Mouse (Mus musculus) bone marrow, adult 2 months (tissue): ENCODE results near the gene Asz1.

ENCODE experiments used
- CTCF ChIP-seq: fragments of 200-500 bp; IDR thresholded peaks from 2 replicates; pipeline ENCODE4 v1.5.1; 2011; ENCODE audit warnings: low read length, control low read depth; ENCODE audit not compliant: control insufficient read depth, insufficient read depth
- POLR2A ChIP-seq: fragments of 200-500 bp; IDR thresholded peaks from 2 replicates; pipeline ENCODE4 v1.6.1; 2011; ENCODE audit warnings: low read depth, mild to moderate bottlenecking, control low read depth, low read length, borderline replicate concordance; ENCODE audit not compliant: control insufficient read depth

GRCm38 (mm10) chr6:18043172-18043571, 65.7 kb downstream of the Asz1 start:
- TF ChIP-seq POLR2A (no peak), CTCF (no peak)
